Mouse (Mus musculus) lung, adult 2 months (tissue): ENCODE results near the gene Agpat4. TPM values are rescaled to one million over a fixed set of nuclear protein-coding genes. Genes with fewer than 3 reads are reported as not detected.
A peak's percentile ranks its signal among the peaks of the same experiment; 100 is the strongest.

Experiments
- DNase-seq: peaks from one replicate; pipeline ENCODE4 v3.0.0; 2022
- H3K4me1 ChIP-seq: fragments of 200-500 bp; 2 replicates; pipeline ENCODE4 v1.6.1; 2011; ENCODE audit warnings: low read length; ENCODE audit not compliant: control insufficient read depth, insufficient read depth
- H3K4me3 ChIP-seq: fragments of 200-500 bp; replicated peaks from 2 replicates; pipeline ENCODE3; 2011; ENCODE audit warnings: low read depth, mild to moderate bottlenecking, control low read depth, low read length; ENCODE audit errors: extremely low read depth
- CTCF ChIP-seq: fragments of 200-500 bp; IDR thresholded peaks from 2 replicates; pipeline ENCODE4 v1.5.1; 2011; ENCODE audit warnings: mild to moderate bottlenecking, low read length, control low read depth; ENCODE audit not compliant: insufficient read depth
- POLR2A ChIP-seq: fragments of 200-500 bp; IDR thresholded peaks from 2 replicates; pipeline ENCODE4 v1.6.1; 2011; ENCODE audit warnings: low read depth, mild to moderate bottlenecking, control low read depth, low read length, borderline replicate concordance; ENCODE audit errors: extremely low read depth
- WGBS: fragments of 180-500 bp; shearing (Covaris S2); methylation state at CpG from one replicate; pipeline ENCODE4 v1.1.7; 2018; 5-methylcytosine and 5-hydroxymethylcytosine counted together
- polyA plus RNA-seq: library from polyadenylated mRNA; depleted of rRNA; stranded (reverse); fragments of >200 nt; gene quantifications from 2 replicates; pipeline ENCODE4 v1.2.3, GENCODE M21; 2012

The Agpat4 gene
- polyA plus RNA-seq, 1 experiment: 50.7 TPM

DNA sequence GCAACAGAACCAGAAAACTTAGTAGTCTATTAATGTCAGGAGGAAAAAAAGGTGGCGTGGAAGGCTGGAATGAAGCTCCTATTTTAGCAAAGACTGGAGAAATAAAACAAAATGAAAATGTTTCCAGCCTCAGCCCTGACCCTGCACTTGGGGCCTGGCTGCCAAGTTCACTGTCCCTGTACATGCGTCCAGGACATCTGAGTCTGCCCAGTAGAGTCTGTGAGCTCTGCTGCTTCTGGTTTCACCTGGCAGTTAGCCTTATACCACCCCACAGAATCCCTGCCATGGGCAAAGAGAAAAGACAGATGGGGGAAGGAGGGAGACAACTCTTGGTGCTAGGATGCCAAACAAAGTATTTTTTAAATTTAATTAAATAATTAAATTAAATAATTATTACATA, 38.7 kb downstream of the Agpat4 start:
- no peak for TF ChIP-seq POLR2A
- DNase-seq: no peak
- peaks cover 8% of the 10 kb centered on the region for H3K4me1 ChIP-seq
- no peak overlapping the region for H3K4me3 ChIP-seq
- 70% methylated on average over 2 of the region's 2 CpGs for WGBS

DNA sequence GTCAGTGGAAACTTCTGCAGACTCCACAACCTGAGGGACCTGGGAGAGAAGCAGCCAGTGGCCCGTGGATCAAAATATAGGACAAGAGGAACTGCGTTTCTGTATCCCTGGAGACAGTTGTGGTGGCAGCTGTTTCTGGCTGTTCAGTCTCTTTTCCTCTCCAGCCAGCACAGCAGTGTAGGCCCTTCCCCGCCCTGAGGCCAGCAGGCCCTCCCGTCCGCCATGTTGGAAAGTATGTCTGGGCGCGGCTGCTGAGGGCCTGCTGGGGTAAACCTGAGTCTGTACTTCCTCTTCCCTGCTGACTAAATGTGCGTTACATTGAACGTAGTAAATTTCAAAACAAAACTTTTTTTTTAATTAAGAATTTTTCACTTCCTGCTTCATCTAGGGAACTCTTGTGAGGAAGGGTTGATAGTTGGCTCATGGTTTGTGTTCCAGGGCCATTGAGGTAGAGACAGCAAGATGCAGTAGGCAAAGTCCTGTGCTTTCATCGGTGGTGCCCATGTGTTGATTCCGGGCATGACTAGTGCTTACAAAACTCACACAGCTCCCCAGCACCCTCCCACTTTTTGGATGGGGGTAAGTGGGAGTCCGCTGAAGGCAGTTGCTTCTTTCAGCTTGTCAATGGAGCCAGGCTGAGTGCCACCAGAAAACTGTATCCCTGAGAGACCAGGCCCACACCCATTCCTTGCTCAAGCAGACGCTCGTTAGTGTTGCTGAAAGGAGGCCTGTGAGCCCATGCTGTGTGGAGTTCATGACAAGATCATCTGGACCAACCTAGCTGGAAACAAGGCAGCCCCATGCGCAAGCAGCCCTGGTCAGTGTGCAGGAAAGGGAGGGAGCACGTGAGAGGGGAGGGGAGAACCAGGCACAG, 40.9 kb downstream of the Agpat4 start:
- peaks cover 8% of the 10 kb centered on the region for H3K4me1 ChIP-seq
- WGBS: 78% methylated on average over 16 of the region's 16 CpGs
- no peak overlapping the region for H3K4me3 ChIP-seq
- DNase-seq: no peak
- TF ChIP-seq CTCF: no peak
- no peak for TF ChIP-seq POLR2A

DNA sequence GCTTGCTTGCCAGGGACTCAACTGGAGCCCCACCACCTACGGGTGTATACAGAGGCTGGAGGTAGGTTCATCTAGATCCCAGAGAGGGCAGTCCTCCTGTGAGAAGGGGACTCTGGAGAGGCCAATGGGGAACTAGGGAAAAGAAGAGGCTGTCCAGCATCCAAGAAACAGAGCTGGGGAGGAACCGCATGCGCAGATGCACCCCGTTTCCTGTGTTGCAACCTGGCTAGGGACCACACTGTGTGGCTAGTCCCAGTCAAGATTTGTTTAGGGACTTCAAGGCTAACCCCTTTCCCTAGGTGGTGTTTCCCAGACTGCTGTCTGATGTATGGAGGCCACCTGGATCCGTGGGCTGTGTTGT, 41.5 kb downstream of the Agpat4 start:
- Histone ChIP-seq H3K4me1 (peaks cover 8% of the 10 kb centered on the region), H3K4me3 (no peak overlapping the region)
- no peak for DNase-seq
- TF ChIP-seq CTCF: no peak
- 85% methylated on average over 5 of the region's 5 CpGs for WGBS

GRCm38 (mm10) chr17:12160540-12160939, 42.0 kb downstream of the Agpat4 start:
- Histone ChIP-seq H3K4me1 (peaks cover 8% of the 10 kb centered on the region), H3K4me3 (no peak overlapping the region)
- 100% methylated on average over 2 of the region's 2 CpGs for WGBS
- no peak for TF ChIP-seq CTCF
- no peak for TF ChIP-seq POLR2A
- no peak for DNase-seq

GRCm38 (mm10) chr17:12160984-12161764, 42.7 kb downstream of the Agpat4 start:
- Histone ChIP-seq H3K4me3 (no peak overlapping the region), H3K4me1 (peaks cover 7% of the 10 kb centered on the region)
- peak; percentile 26 for DNase-seq
- no peak for TF ChIP-seq CTCF
- TF ChIP-seq POLR2A: no peak
- WGBS: 60% methylated on average over 13 of the region's 13 CpGs

DNA sequence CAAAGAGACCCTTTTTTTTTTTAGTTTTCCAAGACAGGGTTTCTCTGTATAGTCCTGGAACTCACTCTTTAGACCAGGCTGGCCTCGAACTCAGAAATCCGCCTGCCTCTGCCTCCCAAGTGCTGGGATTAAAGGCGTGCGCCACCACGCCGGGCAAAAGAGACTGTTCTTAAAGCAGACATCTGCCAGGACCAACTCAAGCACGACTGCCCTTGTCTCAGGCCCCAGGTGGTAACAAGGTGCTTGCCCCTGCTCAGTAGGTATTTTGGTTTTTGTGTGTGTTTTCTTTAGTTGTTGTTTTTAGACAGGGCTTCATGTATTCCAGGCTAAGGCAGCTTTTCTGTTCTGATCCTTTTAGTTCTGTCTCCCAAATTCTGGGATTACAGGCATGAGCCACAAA, 43.4 kb downstream of the Agpat4 start:
- H3K4me3 ChIP-seq: no peak overlapping the region
- no peak for TF ChIP-seq CTCF
- TF ChIP-seq POLR2A: no peak
- H3K4me1 ChIP-seq: peaks cover 2% of the 10 kb centered on the region; the same call in 1 of the 2 replicates
- WGBS: 94% methylated on average over 7 of the region's 7 CpGs
- no peak for DNase-seq

- no peak overlapping the region for H3K4me3 ChIP-seq
- 70% methylated on average over 4 of the region's 4 CpGs for WGBS
- no peak for TF ChIP-seq POLR2A
- peaks cover 5% of the 10 kb centered on the region; the same call in 1 of the 2 replicates for H3K4me1 ChIP-seq
- no peak for DNase-seq
Measured at GRCm38 (mm10) chr17:12162824-12163223, 44.3 kb downstream of the Agpat4 start.

DNA sequence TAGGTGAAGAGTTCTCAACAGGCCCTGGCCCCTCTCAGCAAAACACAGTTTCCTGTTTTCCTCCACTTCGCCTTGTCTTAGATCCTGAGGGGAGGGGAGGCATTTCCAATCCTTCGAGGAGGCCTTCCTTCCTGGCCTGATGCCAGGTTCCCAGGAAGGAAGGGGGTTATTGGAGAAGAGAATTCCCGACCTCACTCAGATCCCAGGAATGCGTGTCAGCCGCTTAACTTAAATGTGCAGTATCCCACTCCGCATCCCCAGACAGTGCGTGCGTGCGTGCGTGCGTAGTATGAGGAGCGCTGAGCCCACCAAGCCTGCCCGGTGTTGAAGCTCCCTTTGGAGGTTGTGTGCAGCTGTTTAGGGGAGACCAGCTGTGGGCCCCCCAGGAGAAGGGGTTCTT, 44.9 kb downstream of the Agpat4 start:
- H3K4me1 ChIP-seq: peaks cover 10% of the 10 kb centered on the region
- H3K4me3 ChIP-seq: no peak overlapping the region
- 63% methylated on average over 13 of the region's 13 CpGs for WGBS
- DNase-seq: no peak
- TF ChIP-seq CTCF (no peak), POLR2A (no peak)

DNA sequence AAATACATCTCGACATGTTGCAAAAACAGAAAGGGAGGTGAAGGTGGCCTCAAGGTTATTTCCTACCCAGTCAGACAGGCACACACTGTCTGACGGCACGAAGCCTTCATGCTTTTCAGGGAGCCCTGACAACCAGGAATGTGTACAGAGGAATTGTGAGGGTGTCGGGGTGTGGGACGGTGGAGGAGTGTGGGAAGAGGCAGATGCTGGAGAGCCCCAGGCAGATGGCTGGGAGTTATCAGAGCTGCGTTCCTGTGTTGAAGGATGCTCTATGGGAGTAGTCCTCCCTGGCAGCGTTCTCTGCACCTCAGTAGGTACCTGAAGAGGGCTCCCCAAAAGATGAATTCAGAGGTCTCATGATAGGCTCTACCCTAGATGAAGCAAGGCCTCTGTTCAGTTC, 45.4 kb downstream of the Agpat4 start:
- TF ChIP-seq CTCF (no peak), POLR2A (no peak)
- Histone ChIP-seq H3K4me1 (peaks cover 13% of the 10 kb centered on the region), H3K4me3 (no peak overlapping the region)
- 78% methylated on average over 7 of the region's 7 CpGs for WGBS
- no peak for DNase-seq

DNA sequence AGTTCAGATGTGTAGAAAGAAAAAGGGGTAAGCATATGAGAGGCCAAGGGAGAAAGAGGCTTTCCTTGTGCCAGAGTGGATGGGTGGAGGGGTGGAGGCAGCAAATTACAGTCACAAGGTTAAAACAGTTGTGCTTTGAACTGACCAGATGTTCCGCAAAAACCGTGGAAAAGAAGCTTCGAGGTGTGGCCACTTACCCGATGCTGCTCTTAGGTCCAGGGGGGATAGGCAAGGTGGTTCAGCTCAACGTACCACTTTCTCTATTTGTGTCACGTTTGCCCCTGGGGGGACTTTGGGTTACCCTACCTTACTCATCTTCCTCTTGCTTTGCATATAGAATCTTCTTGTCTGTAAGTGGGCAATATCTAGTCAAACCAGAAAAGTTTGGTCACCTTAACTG, 46.0 kb downstream of the Agpat4 start:
- H3K4me3 ChIP-seq: no peak overlapping the region
- WGBS: 83% methylated on average over 6 of the region's 6 CpGs
- DNase-seq: no peak
- H3K4me1 ChIP-seq: peaks cover 17% of the 10 kb centered on the region
- no peak for TF ChIP-seq POLR2A
- no peak for TF ChIP-seq CTCF
